Mouse (Mus musculus) small intestine, adult 2 months (tissue): Measurements from ENCODE around the gene Tgfb1. TPM values are rescaled to one million over a fixed set of nuclear protein-coding genes. Genes with fewer than 3 reads are reported as not detected.

Experiments
- H3K27ac ChIP-seq: fragments of 200-500 bp; 2 replicates; pipeline ENCODE4 v1.5.1; 2012; ENCODE audit warnings: low read depth, low read length, control low read depth, inconsistent platforms; ENCODE audit not compliant: insufficient read depth
- H3K27me3 ChIP-seq: fragments of 200-500 bp; 2 replicates; pipeline ENCODE4 v1.6.1; 2012; ENCODE audit warnings: mild to moderate bottlenecking, moderate library complexity, low read length, inconsistent platforms; ENCODE audit not compliant: control insufficient read depth, insufficient read depth
- H3K36me3 ChIP-seq: fragments of 200-500 bp; 2 replicates; pipeline ENCODE4 v1.6.1; 2012; ENCODE audit warnings: mild to moderate bottlenecking, low read length, control low read depth, inconsistent platforms; ENCODE audit not compliant: control insufficient read depth, insufficient read depth
- H3K4me1 ChIP-seq: fragments of 200-500 bp; 2 replicates; pipeline ENCODE4 v1.6.1; 2012; ENCODE audit warnings: low read length, inconsistent platforms, mixed read lengths; ENCODE audit not compliant: control insufficient read depth, insufficient read depth, insufficient read length
- H3K4me3 ChIP-seq: fragments of 200-500 bp; 2 replicates; pipeline ENCODE4 v1.5.1; 2012; ENCODE audit warnings: low read depth, mild to moderate bottlenecking, control low read depth, inconsistent platforms, low read length, moderate library complexity
- CTCF ChIP-seq: fragments of 200-500 bp; IDR thresholded peaks from 2 replicates; pipeline ENCODE4 v1.5.1; 2012; ENCODE audit warnings: low read depth, mild to moderate bottlenecking, control low read depth, inconsistent platforms, low read length, moderate library complexity, mixed read lengths; ENCODE audit not compliant: insufficient replicate concordance, insufficient read length; ENCODE audit errors: extremely low read depth
- POLR2A ChIP-seq: fragments of 200-500 bp; IDR thresholded peaks from 2 replicates; pipeline ENCODE4 v1.6.1; 2012; ENCODE audit warnings: low read depth, mild to moderate bottlenecking, control low read depth, inconsistent platforms, low read length, moderate library complexity
- WGBS: fragments of 180-500 bp; shearing (Covaris S2); methylation state at CpG from one replicate; pipeline ENCODE4 v1.1.7; 2018; 5-methylcytosine and 5-hydroxymethylcytosine counted together
- polyA plus RNA-seq: library from polyadenylated mRNA; depleted of rRNA; stranded (reverse); fragments of >200 nt; gene quantifications from 2 replicates; pipeline ENCODE4 v1.2.3, GENCODE M21; 2012

Tgfb1 gene
- polyA plus RNA-seq, 1 experiment, result 24.4 TPM

- Histone ChIP-seq H3K27me3 (no peaks in the 10 kb centered on the region), H3K4me1 (no peaks in the 10 kb centered on the region; the same call in 1 of the 2 replicates), H3K36me3 (peaks cover 31% of the 10 kb centered on the region), H3K4me3 (no peak overlapping the region), H3K27ac (no peak overlapping the region)
- TF ChIP-seq CTCF, result no peak
- WGBS, result 94% methylated on average over 8 of the region's 8 CpGs
Measured at GRCm38 (mm10) chr7:25666381-25666780, 20.4 kb upstream of the Tgfb1 start.

- Histone ChIP-seq H3K27ac (no peak overlapping the region), H3K4me1 (no peaks in the 10 kb centered on the region; the same call in 1 of the 2 replicates), H3K27me3 (peaks cover 4% of the 10 kb centered on the region; the same call in 1 of the 2 replicates), H3K36me3 (peaks cover 26% of the 10 kb centered on the region), H3K4me3 (no peak overlapping the region)
- whole genome bisulfite sequencing, result 83% methylated on average over 10 of the region's 10 CpGs
- no peak for TF ChIP-seq CTCF
- no peak for TF ChIP-seq POLR2A
Measured at GRCm38 (mm10) chr7:25669158-25669557, 17.6 kb upstream of the Tgfb1 start.

- peaks cover 22% of the 10 kb centered on the region; the same call in 1 of the 2 replicates for H3K36me3 ChIP-seq
- WGBS, result 84% methylated on average over 9 of the region's 9 CpGs
- peaks cover 5% of the 10 kb centered on the region for H3K27me3 ChIP-seq
- TF ChIP-seq CTCF (no peak), POLR2A (no peak)
- no peaks in the 10 kb centered on the region; the same call in 1 of the 2 replicates for H3K4me1 ChIP-seq
- H3K27ac ChIP-seq, result no peak overlapping the region
- H3K4me3 ChIP-seq, result no peak overlapping the region
Measured at GRCm38 (mm10) chr7:25669631-25670030, 17.2 kb upstream of the Tgfb1 start.

GRCm38 (mm10) chr7:25670096-25670495, 16.7 kb upstream of the Tgfb1 start:
- Histone ChIP-seq H3K4me1 (peaks cover 4% of the 10 kb centered on the region), H3K4me3 (no peak overlapping the region), H3K36me3 (peaks cover 20% of the 10 kb centered on the region; the same call in 1 of the 2 replicates), H3K27me3 (peaks cover 9% of the 10 kb centered on the region), H3K27ac (no peak overlapping the region)
- no peak for TF ChIP-seq POLR2A
- no peak for TF ChIP-seq CTCF
- WGBS, result 87% methylated on average over 4 of the region's 4 CpGs

- no peak overlapping the region for H3K27ac ChIP-seq
- H3K27me3 ChIP-seq, result peaks cover 15% of the 10 kb centered on the region
- H3K36me3 ChIP-seq, result peaks cover 9% of the 10 kb centered on the region; the same call in 1 of the 2 replicates
- no peak overlapping the region for H3K4me3 ChIP-seq
- H3K4me1 ChIP-seq, result peaks cover 7% of the 10 kb centered on the region
- 49% methylated on average over 2 of the region's 2 CpGs for WGBS
- TF ChIP-seq CTCF (no peak), POLR2A (no peak)
Measured at GRCm38 (mm10) chr7:25671686-25672085, 15.1 kb upstream of the Tgfb1 start.

GRCm38 (mm10) chr7:25672442-25672841, 14.4 kb upstream of the Tgfb1 start:
- Histone ChIP-seq H3K36me3 (peaks cover 9% of the 10 kb centered on the region; the same call in 1 of the 2 replicates), H3K4me1 (peaks cover 7% of the 10 kb centered on the region), H3K27ac (no peak overlapping the region), H3K27me3 (peaks cover 15% of the 10 kb centered on the region), H3K4me3 (no peak overlapping the region)
- TF ChIP-seq POLR2A, result no peak
- TF ChIP-seq CTCF, result peak; percentile 18; the same call in 1 of the 2 replicates
- 52% methylated on average over 4 of the region's 4 CpGs for WGBS

- Histone ChIP-seq H3K27ac (no peak overlapping the region), H3K4me1 (peaks cover 7% of the 10 kb centered on the region), H3K36me3 (no peaks in the 10 kb centered on the region), H3K27me3 (peaks cover 15% of the 10 kb centered on the region), H3K4me3 (peak overlapping the region; percentile 36; the same call in 1 of the 2 replicates)
- 15% methylated on average over 9 of the region's 9 CpGs for WGBS
- no peak for TF ChIP-seq POLR2A
- TF ChIP-seq CTCF, result no peak
Measured at GRCm38 (mm10) chr7:25674297-25674696, 12.5 kb upstream of the Tgfb1 start.

GRCm38 (mm10) chr7:25674719-25675300, 12.0 kb upstream of the Tgfb1 start, which contains the start of gene Tmem91:
Tmem91 (minus strand) TSS chr7:25675166.
- Histone ChIP-seq H3K36me3 (no peaks in the 10 kb centered on the region), H3K27me3 (peaks cover 15% of the 10 kb centered on the region), H3K4me3 (peak within 1 kb of the TSS; percentile 36), H3K27ac (no peak within 1 kb of the TSS), H3K4me1 (peaks cover 7% of the 10 kb centered on the region)
- WGBS, result 2% methylated on average over 29 of the region's 29 CpGs
- no peak for TF ChIP-seq POLR2A
- TF ChIP-seq CTCF, result no peak
